11 mouse cellular contexts compared by ENCODE assay signal in the genomic region with DNA sequence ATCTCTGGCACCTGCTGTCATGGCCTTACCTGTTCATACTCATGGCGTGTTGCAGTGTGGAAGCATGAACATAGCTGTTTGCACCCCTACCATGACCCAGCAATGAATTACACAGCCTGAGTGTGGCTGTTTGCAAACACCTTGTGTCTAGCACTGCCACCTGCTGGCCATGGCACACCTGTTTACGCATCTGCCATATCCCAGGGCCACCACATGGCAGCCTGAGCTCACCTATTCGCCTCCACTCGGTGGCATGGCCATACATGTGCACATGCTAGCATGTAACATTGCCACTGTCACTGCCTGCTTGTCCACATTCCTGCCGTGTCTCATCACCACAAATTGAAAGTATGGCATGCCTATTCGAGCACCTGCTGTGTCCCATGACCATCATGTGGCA. TPM values are rescaled to one million over a fixed set of nuclear protein-coding genes. Genes with fewer than 3 reads are reported as not detected.
A peak's percentile ranks its signal among the peaks of the same experiment; 100 is the strongest.
DNase-seq lines count a peak whose midpoint lies in the region; ATAC-seq lines count a peak whose summit lies in the region.
"Had no signal": no experiment of that assay in that cellular context is flagged by ENCODE, and none has a peak within 500 bp of the region (broad histone marks: within the 10 kb centered on the region; RNA-seq: fewer than 3 reads in every experiment).

No protein-coding gene starts in this region.

- no peak overlapping the region for H3K9ac ChIP-seq in forebrain, embryonic 11.5 days (ENCODE audit: low read length)
- no peak overlapping the region for H3K9ac ChIP-seq in forebrain, embryonic 12.5 days
- no peak overlapping the region for H3K9ac ChIP-seq in liver, embryonic 11.5 days (ENCODE audit: low read depth, low read length)

- 73% methylated on average over 6 of the region's 6 CpGs for WGBS in forebrain, embryonic 11.5 days
- 79% methylated on average over 6 of the region's 6 CpGs for WGBS in forebrain, embryonic 12.5 days
- 69% methylated on average over 6 of the region's 6 CpGs for WGBS in liver, embryonic 11.5 days

- H3K9me3 ChIP-seq in forebrain, embryonic 11.5 days (ENCODE audit: control insufficient read depth, low read length) = no peaks in the 10 kb centered on the region
- H3K9me3 ChIP-seq in forebrain, embryonic 12.5 days = no peaks in the 10 kb centered on the region
- H3K9me3 ChIP-seq in liver, embryonic 11.5 days (ENCODE audit: control insufficient read depth, low read length) = no peaks in the 10 kb centered on the region

- intact Hi-C loops in heart, postnatal 36 days (cut with DNase I) = no loop called here

- no peak for ATAC-seq in forebrain, embryonic 11.5 days (replicated peaks; ENCODE audit: low FRiP score)
- no peak for ATAC-seq in forebrain, embryonic 12.5 days (ENCODE audit: low FRiP score)
- no peak for ATAC-seq in liver, embryonic 11.5 days (replicated peaks; ENCODE audit: low FRiP score)
- 0 out of 2 replicates have a peak, but pooled peaks have one; percentile 43 for ATAC-seq in megakaryocyte-erythroid progenitor cell, adult 5-6 weeks (replicated peaks; ENCODE audit: low FRiP score, low TSS enrichment, poor library complexity, severe bottlenecking)

- no peak overlapping the region for H3K4me2 ChIP-seq in forebrain, embryonic 11.5 days (ENCODE audit: low read depth, low read length, severe bottlenecking)
- H3K4me2 ChIP-seq in forebrain, embryonic 12.5 days = no peak overlapping the region
- H3K4me2 ChIP-seq in liver, embryonic 11.5 days = no peak overlapping the region

- DNase-seq in forebrain, embryonic 11.5 days (ENCODE audit: low spot score) = peak; percentile 41
- DNase-seq in liver, embryonic 11.5 days (ENCODE audit: low spot score) = peak; percentile 26
- DNase-seq in liver (no peak), R1 (ENCODE audit: low read depth, low spot score) (peak; percentile 38)
- no peak for DNase-seq in retina, postnatal 1 day
- DNase-seq in heart, postnatal 36 days = no peak
- DNase-seq: adrenal gland, postnatal 25 days; embryo, embryonic 11 days; gastrocnemius, postnatal 14 days had no signal

- H3K27ac ChIP-seq in forebrain, embryonic 11.5 days (ENCODE audit: low read depth, low read length) = no peak overlapping the region
- H3K27ac ChIP-seq in forebrain, embryonic 12.5 days = no peak overlapping the region
- no peak overlapping the region for H3K27ac ChIP-seq in liver, embryonic 11.5 days (ENCODE audit: low read depth, low read length)

- H3K4me3 ChIP-seq in forebrain, embryonic 11.5 days (ENCODE audit: low read depth, low read length) = no peak overlapping the region
- no peak overlapping the region for H3K4me3 ChIP-seq in forebrain, embryonic 12.5 days (replicated peaks)
- no peak overlapping the region for H3K4me3 ChIP-seq in liver, embryonic 11.5 days (ENCODE audit: low read depth, low read length)

- H3K36me3 ChIP-seq in forebrain, embryonic 11.5 days (ENCODE audit: control insufficient read depth, insufficient read depth, low read length) = no peaks in the 10 kb centered on the region
- H3K36me3 ChIP-seq in forebrain, embryonic 12.5 days (replicated peaks) = no peaks in the 10 kb centered on the region
- no peaks in the 10 kb centered on the region for H3K36me3 ChIP-seq in liver, embryonic 11.5 days (ENCODE audit: control insufficient read depth, insufficient read depth, low read length)

- no peaks in the 10 kb centered on the region for H3K27me3 ChIP-seq in forebrain, embryonic 11.5 days (ENCODE audit: control insufficient read depth, insufficient read depth, low read length)
- H3K27me3 ChIP-seq in forebrain, embryonic 12.5 days = no peaks in the 10 kb centered on the region
- H3K27me3 ChIP-seq in liver, embryonic 11.5 days (replicated peaks; ENCODE audit: control insufficient read depth, insufficient read depth, low read length) = no peaks in the 10 kb centered on the region

- H3K4me1 ChIP-seq in forebrain, embryonic 11.5 days (replicated peaks; ENCODE audit: control insufficient read depth, insufficient read depth, low read length) = no peaks in the 10 kb centered on the region
- H3K4me1 ChIP-seq in forebrain, embryonic 12.5 days = peaks cover 7% of the 10 kb centered on the region; the same call in 1 of the 2 replicates
- H3K4me1 ChIP-seq in liver, embryonic 11.5 days (replicated peaks; ENCODE audit: control insufficient read depth, insufficient read depth, low read length) = peaks cover 5% of the 10 kb centered on the region

RNA-seq across cellular contexts. Expression of a gene that starts 37.4 kb away (rescaled TPM):
- 10.2 and 10.8 TPM in 2 replicates for polyA plus RNA-seq in forebrain, embryonic 11.5 days (2014; fragmentation: Nextera tagmentation; extraction: Ambion mirVana)
- 14.0 and 18.5 TPM in 2 replicates for polyA plus RNA-seq in forebrain, embryonic 12.5 days (2016; fragmentation: Nextera tagmentation; extraction: Ambion mirVana)
- 13.3 and 13.6 TPM in 2 replicates for polyA plus RNA-seq in liver, embryonic 11.5 days (2014; fragmentation: Nextera tagmentation; extraction: Ambion mirVana)
- 0.96 TPM in 1 of 2 replicates, not detected in the other for total RNA-seq in megakaryocyte-erythroid progenitor cell, adult 5-6 weeks (2014; fragmentation: Nextera tagmentation)
- total RNA-seq in megakaryocyte-erythroid progenitor cell, adult 5-6 weeks (2017) = 2.1 TPM in 1 of 2 replicates, not detected in the other
- under 1 TPM; 0.43 to 0.58 TPM for total RNA-seq in heart, postnatal 36 days (2021)

Comparison
In these comparisons a context has a peak if more than half of its experiments do, and no peak if none do; other contexts are left out.
1. DNase-seq: peak in forebrain, embryonic 11.5 days (single experiment), liver, embryonic 11.5 days (single experiment) and R1 (single experiment); none in liver (single experiment), retina, postnatal 1 day (single experiment) and heart, postnatal 36 days (0 of 2).